Mouse (Mus musculus) heart, postnatal 0 days (tissue): ENCODE results near the gene Sorcs2.

Experiments
- CTCF ChIP-seq: IDR thresholded peaks from 2 replicates; pipeline ENCODE4 v1.5.1; 2016; ENCODE audit warnings: antibody characterized with exemption, control low read depth, low read depth
- EP300 ChIP-seq: IDR thresholded peaks from 2 replicates; pipeline ENCODE4 v1.6.1; 2016; ENCODE audit warnings: antibody characterized with exemption, low read depth

DNA sequence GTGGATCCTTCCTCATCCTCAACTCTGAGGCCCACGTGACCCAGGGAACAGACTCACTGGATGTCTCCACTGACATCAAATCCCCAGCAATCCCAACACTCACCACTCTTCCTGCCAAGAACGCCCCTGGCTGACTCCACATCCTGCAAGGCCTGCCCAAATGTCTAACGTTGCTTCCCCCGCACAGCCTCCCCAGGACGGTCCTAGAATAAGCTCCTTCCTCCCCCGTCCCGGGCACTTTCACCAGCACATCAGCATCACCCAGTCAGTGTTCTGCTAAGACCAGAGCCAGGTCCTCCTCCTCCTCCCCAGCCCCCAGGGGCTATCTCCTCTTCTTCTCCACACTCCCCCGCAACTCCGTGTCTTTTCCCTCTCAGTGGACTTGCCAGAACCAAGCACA is 105.6 kb downstream of the Sorcs2 start:
- TF ChIP-seq CTCF (no peak), EP300 (no peak)
